Mouse (Mus musculus) cerebellum, adult 8-10 months (tissue): ENCODE data around the gene Dgcr8.

Source experiments
- DNase-seq: peaks from one replicate; pipeline ENCODE4 v3.0.0; 2022

The Dgcr8 gene

DNA sequence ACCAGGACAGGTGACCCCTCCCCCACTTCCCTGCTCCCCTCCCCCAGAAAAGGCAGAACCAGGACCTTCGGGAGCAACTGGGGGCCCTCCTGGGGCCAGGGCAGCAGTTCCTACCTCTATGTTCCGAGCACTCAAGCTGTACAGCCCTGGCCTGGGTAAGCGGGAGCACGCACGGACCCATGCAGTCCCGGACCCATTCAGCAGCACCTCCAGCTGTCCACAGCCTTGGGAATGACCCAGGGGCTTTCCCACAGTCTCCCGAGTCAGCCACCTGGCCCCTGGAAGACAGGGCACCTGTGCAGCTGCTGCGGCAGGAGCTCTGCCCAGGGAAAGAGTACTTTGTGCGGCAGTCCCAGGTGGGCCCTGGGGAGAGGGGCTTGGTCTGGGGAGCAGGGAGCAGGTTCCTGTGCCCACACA is 70.5 kb downstream of the Dgcr8 start:
- DNase-seq = no peak

DNA sequence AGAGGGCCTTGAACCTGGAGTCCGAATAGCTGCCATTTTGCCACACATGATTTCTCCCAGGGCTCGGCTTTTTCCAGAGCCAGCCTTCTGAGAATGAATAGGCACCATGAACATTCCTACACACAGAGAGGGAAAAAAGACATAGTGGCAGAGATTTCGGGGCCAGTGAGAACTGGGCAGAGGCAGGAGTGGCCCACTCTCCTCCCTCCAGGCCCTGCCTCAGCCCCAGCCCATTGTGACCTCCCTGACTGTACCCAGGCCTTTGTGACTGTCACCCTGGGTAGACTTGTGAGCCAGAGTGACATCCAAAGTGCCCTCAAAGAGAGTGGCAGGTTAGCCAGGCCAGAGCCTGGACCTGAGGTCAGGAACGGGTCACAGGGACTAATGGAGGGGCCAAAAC is 71.5 kb downstream of the Dgcr8 start, which contains the start of gene Ccdc188:
TSS of gene Ccdc188 (plus strand) at position 301 of the 400 bp plus-strand sequence.
- DNase-seq = no peak

DNA sequence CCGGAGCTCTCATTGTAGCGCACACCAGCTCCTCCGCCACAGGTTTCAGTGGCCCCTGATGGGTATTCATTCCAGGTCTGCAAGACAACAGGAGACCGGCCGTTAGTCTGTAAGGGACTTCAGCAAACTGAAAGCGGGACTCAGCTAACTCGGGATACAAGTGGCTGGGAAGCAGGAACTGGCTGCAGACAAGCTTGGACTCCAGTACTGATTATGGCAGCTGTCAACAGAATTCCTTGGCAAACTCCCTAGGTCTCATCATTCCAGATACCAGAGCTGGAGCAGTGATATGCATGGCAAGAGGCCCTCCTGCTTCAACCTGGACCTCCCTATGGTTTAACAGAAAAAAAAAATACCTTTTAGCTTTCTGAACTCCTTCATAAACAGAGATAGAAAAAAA is 74.2 kb downstream of the Dgcr8 start:
- no peak for DNase-seq

DNA sequence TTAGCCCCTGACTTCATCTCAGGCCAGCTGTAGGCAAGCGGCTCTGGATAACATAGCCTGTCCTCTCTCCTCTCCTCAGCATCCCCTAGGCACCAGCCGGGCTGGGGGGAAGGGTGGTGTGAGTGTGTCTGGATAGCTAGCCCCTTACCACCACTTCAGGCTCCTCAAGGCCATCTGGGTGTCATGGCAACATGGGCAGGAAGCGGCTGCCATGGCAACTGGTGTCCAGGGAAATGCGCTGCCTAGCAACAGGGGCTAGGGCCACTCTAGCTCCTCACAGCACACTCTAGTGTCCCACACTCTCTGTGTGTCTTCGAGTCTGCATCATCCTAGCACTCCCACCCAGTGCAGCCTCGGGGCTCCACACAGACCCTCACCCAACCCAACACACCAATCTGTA is 75.4 kb downstream of the Dgcr8 start:
- no peak for DNase-seq

DNA sequence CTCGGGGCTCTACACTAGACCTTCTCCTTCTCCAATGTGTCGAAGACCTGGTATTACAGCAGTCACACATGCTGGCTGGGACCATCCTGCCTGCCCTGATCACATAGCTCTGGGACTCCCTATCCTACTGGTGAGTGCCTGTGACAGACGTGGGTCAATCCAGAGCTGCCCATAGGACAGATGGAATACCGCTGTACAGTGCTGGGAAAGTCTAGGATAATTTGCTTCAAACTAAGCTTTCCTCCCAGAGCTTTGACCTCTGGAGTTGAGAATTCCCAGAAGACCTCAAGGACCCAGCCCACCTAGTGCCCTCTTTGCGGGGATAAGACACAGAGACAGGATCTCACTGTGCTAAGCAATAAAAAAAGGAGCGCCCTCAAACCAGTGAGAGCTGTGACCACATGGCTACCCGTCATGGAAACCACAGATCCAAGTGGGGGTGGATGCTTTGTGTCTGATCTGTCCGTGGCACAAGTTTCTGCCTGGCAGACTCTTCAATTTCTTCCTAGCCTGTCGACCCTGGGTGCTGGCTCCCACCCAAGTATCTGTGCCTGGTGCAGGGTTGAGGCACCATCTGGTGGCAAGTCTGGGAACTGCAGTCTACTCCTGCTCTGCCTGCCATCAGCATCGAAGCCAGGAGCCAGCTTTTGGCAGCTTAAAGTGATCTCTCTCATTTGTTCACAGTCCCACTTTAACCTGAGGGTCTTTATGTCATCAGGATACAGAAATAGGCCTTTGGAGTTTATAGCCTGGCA is 77.5 kb downstream of the Dgcr8 start:
- peak; percentile 95 for DNase-seq

DNA sequence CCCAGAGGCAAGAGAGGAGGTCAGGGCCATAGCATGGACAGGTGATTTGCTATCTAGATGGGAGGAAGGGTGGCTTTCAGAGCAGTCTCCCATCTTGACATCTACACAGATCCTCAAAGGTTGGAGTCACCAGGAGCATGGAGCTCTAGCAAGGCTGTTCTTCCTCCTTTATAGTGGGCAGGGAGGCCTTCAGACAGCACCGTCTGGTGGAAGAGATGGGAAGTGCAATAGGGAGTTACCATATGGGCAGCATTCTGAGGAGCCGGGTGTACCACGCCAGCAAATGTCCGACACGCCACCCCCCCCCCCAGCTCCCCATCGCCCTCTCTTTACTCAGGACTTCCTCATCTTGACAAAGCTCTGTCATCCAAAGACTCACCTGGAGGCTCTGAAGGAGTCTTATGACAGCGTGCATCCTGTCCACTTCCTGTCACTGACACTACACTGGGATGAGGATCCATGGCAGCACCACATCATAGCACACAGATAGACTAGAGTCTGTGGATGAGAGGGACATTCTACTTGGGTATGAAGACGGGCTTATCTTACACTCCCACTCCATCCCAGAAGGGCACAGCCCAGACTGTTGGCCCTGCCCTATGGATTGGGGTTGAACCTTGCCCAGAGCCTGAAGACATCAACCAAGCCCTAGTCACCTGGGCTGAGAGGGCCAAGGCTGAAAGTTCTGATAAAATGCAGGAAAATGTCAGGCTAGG is 78.2 kb downstream of the Dgcr8 start:
- peak; percentile 83 for DNase-seq
